Mouse (Mus musculus) MEL (cell line): ENCODE results near the gene Nabp2. TPM values are rescaled to one million over a fixed set of nuclear protein-coding genes. Genes with fewer than 3 reads are reported as not detected.
A peak's percentile ranks its signal among the peaks of the same experiment; 100 is the strongest.

Source experiments
- DNase-seq: peaks from one replicate; pipeline ENCODE4 v3.0.0; 2011; ENCODE audit warnings: low read depth, low spot score
- H3K27ac ChIP-seq: 2 replicates; pipeline ENCODE4 v1.5.1; 2012; ENCODE audit warnings: low read depth, mild to moderate bottlenecking, control low read depth, low read length, moderate library complexity; ENCODE audit not compliant: control insufficient read depth
- H3K27me3 ChIP-seq, 2 experiments: fragments of 150-350 bp in 1 of 2; sonication (generic) in 1 of 2; 2 replicates each; pipeline ENCODE4 v1.6.1; 2012; ENCODE audit warnings: low read length in 2 of 2, mild to moderate bottlenecking in 2 of 2, improper control_type of control experiment in 1 of 2, moderate library complexity in 1 of 2; ENCODE audit not compliant: insufficient read depth in 2 of 2, control insufficient read depth in 1 of 2
- H3K36me3 ChIP-seq, 2 experiments: 2 replicates each; pipeline ENCODE4 v1.6.1; 2012 to 2014; ENCODE audit warnings: low read length in 2 of 2, improper control_type of control experiment in 1 of 2, inconsistent platforms in 1 of 2, mild to moderate bottlenecking in 1 of 2; ENCODE audit not compliant: insufficient read depth in 2 of 2, control insufficient read depth in 1 of 2
- H3K4me1 ChIP-seq, 2 experiments: fragments of 150-350 bp in 1 of 2; sonication (generic) in 1 of 2; 2 replicates each; pipeline ENCODE4 v1.6.1; 2012; ENCODE audit warnings: low read length in 2 of 2, improper control_type of control experiment in 1 of 2, mild to moderate bottlenecking in 1 of 2; ENCODE audit not compliant: insufficient read depth in 2 of 2, control insufficient read depth in 1 of 2
- H3K4me3 ChIP-seq, 2 experiments: fragments of 150-350 bp in 1 of 2; sonication (generic) in 1 of 2; 2 replicates each; pipeline ENCODE4 v1.5.1; 2012; ENCODE audit warnings: low read depth in 2 of 2, low read length in 2 of 2, mild to moderate bottlenecking in 2 of 2, moderate library complexity in 2 of 2, control low read depth in 1 of 2, improper control_type of control experiment in 1 of 2; ENCODE audit not compliant: control insufficient read depth in 1 of 2, insufficient read depth in 1 of 2
- H3K79me2 ChIP-seq: 2 replicates; pipeline ENCODE4 v1.6.1; 2012; ENCODE audit warnings: mild to moderate bottlenecking, low read length, moderate library complexity; ENCODE audit not compliant: control insufficient read depth, poor library complexity, insufficient read depth
- H3K9ac ChIP-seq: 2 replicates; pipeline ENCODE4 v1.6.1; 2012; ENCODE audit warnings: low read depth, mild to moderate bottlenecking, control low read depth, low read length, moderate library complexity; ENCODE audit not compliant: control insufficient read depth, poor library complexity, severe bottlenecking
- H3K9me3 ChIP-seq: fragments of 150-350 bp; sonication (generic); replicated peaks from 2 replicates; pipeline ENCODE4 v1.6.1; 2012; ENCODE audit warnings: mild to moderate bottlenecking, low read length, improper control_type of control experiment, moderate library complexity; ENCODE audit not compliant: insufficient read depth
- BHLHE40 ChIP-seq: IDR thresholded peaks from 2 replicates; pipeline ENCODE4 v1.6.1; 2012; ENCODE audit warnings: low read depth, mild to moderate bottlenecking, inconsistent platforms, low read length, improper control_type of control experiment, borderline replicate concordance
- CHD1 ChIP-seq: IDR thresholded peaks from 2 replicates; pipeline ENCODE4 v1.6.1; 2012; ENCODE audit warnings: low read depth, mild to moderate bottlenecking, inconsistent platforms, low read length, improper control_type of control experiment
- E2F4 ChIP-seq: IDR thresholded peaks from 2 replicates; pipeline ENCODE4 v1.6.1; 2011; ENCODE audit warnings: low read depth, low read length, improper control_type of control experiment, borderline replicate concordance
- GATA1 ChIP-seq: IDR thresholded peaks from 2 replicates; pipeline ENCODE4 v1.6.1; 2011; ENCODE audit warnings: low read depth, low read length, improper control_type of control experiment
- HCFC1 ChIP-seq: IDR thresholded peaks from 2 replicates; pipeline ENCODE4 v1.6.1; 2012; ENCODE audit warnings: low read depth, mild to moderate bottlenecking, inconsistent platforms, low read length, improper control_type of control experiment, moderate library complexity
- KAT2A ChIP-seq: conservative IDR thresholded peaks from 2 replicates; pipeline ENCODE4 v1.6.1; 2012; ENCODE audit warnings: low read depth, low read length, improper control_type of control experiment, inconsistent platforms
- MAX ChIP-seq: IDR thresholded peaks from 2 replicates; pipeline ENCODE4 v1.6.1; 2011; ENCODE audit warnings: low read length, improper control_type of control experiment
- MEF2A ChIP-seq: IDR thresholded peaks from 2 replicates; pipeline ENCODE4 v1.6.1; 2014; ENCODE audit warnings: low read depth, mild to moderate bottlenecking, inconsistent platforms, low read length, improper control_type of control experiment; ENCODE audit not compliant: poor library complexity, insufficient replicate concordance, severe bottlenecking; ENCODE audit errors: extremely low read depth
- MYB ChIP-seq: IDR thresholded peaks from 2 replicates; pipeline ENCODE4 v1.6.1; 2011; ENCODE audit warnings: mild to moderate bottlenecking, low read depth, low read length, improper control_type of control experiment
- NELFE ChIP-seq: IDR thresholded peaks from 2 replicates; pipeline ENCODE4 v1.6.1; 2011; ENCODE audit warnings: low read depth, low read length, improper control_type of control experiment
- NRF1 ChIP-seq: IDR thresholded peaks from 2 replicates; pipeline ENCODE4 v1.6.1; 2014; ENCODE audit warnings: low read depth, mild to moderate bottlenecking, inconsistent platforms, low read length, improper control_type of control experiment, moderate library complexity; ENCODE audit not compliant: poor library complexity, insufficient read depth, severe bottlenecking
- POLR2A ChIP-seq, 2 experiments: IDR thresholded peaks; 2 replicates each; pipeline ENCODE4 v1.6.1; 2011 to 2012; ENCODE audit warnings: low read length in 2 of 2, mild to moderate bottlenecking in 2 of 2, control low read depth in 1 of 2, improper control_type of control experiment in 1 of 2, low read depth in 1 of 2, moderate library complexity in 1 of 2; ENCODE audit not compliant: control insufficient read depth in 1 of 2, insufficient read depth in 1 of 2, poor library complexity in 1 of 2
- POLR2AphosphoS5 ChIP-seq: IDR thresholded peaks from 2 replicates; pipeline ENCODE4 v1.6.1; 2012; ENCODE audit warnings: low read depth, borderline replicate concordance, mild to moderate bottlenecking, inconsistent platforms, low read length, moderate library complexity, mixed read lengths
- SIN3A ChIP-seq: IDR thresholded peaks from 2 replicates; pipeline ENCODE4 v1.6.1; 2012; ENCODE audit warnings: low read length, improper control_type of control experiment, inconsistent platforms
- SMC3 ChIP-seq: IDR thresholded peaks from 2 replicates; pipeline ENCODE4 v1.6.1; 2011; ENCODE audit warnings: low read depth, low read length, improper control_type of control experiment
- ZKSCAN1 ChIP-seq: IDR thresholded peaks from 2 replicates; pipeline ENCODE4 v1.6.1; 2012; ENCODE audit warnings: low read depth, mild to moderate bottlenecking, inconsistent platforms, low read length, improper control_type of control experiment, moderate library complexity
- ZMIZ1 ChIP-seq: IDR thresholded peaks from 2 replicates; pipeline ENCODE4 v1.6.1; 2012; ENCODE audit warnings: low read depth, mild to moderate bottlenecking, inconsistent platforms, low read length, improper control_type of control experiment, moderate library complexity
- ZNF384 ChIP-seq: IDR thresholded peaks from 2 replicates; pipeline ENCODE4 v1.6.1; 2012; ENCODE audit warnings: low read depth, mild to moderate bottlenecking, inconsistent platforms, low read length, improper control_type of control experiment
- polyA plus RNA-seq, 2 experiments: library from polyadenylated mRNA; stranded (reverse) in 1 of 2; unstranded in 1 of 2; fragments of >175 nt in 1 of 2; fragments of >200 nt in 1 of 2; gene quantifications; 2 replicates each; pipeline versions ENCODE4 v1.2.1 to v1.2.4; 2012; ENCODE audit warnings: low replicate concordance in 2 of 2, low read depth in 1 of 2; ENCODE audit not compliant: insufficient read length in 2 of 2, insufficient read depth in 1 of 2, missing spikeins in 1 of 2
- total RNA-seq: library from RNA; depleted of rRNA; stranded (reverse); fragments of 300-350 nt; gene quantifications from 2 replicates; pipeline ENCODE4 v1.2.3, GENCODE M21; 2012

The Nabp2 gene
- total and polyA plus RNA-seq, 3 experiments = 33.7 to 249 (median 166) TPM

DNA sequence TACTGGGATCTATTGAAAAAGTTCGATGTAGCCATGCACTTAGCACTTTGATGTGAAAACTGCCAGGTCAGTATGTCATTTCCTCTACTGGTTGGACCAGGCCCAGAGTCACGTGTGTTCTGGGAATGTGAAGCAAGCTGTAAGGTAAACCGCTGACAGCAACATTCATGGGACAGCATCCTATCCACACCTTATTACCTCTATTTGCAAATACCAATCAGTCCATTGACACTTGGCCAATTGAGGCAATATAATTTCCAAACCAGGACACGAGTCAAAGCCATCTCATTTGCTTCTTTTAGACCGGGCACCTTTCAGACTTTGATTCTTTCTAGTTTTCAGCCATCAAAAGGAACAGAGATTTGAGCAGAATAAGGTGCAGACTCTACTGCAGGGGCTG, 17.8 kb upstream of the Nabp2 start:
- no peaks in the 10 kb centered on the region for H3K27me3 ChIP-seq
- peaks cover 15 to 23% of the 10 kb centered on the region in 2 experiments for H3K36me3 ChIP-seq

DNA sequence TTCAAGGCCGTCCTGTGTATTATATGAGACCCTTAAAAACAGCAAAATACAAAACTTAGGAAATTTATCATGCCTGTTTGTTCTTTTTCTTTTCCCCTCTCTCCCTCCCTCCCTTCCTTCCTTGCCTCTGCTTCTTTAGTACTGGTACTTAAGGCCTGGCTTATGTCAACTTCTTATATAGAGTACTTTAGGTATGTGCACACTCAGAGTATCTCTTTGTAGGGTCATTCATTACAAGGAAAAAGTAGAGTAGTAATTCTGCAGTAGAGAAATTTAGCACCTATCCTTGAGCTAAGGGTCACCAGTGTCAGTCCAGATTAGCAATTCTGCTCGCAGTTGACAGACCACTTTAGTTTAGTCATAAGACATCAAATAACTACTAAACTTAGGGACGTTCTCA, 14.0 kb upstream of the Nabp2 start:
- Histone ChIP-seq H3K9me3 (no peaks in the 10 kb centered on the region), H3K9ac (peak overlapping the region; percentile 53), H3K27ac (peak overlapping the region; percentile 87), H3K4me3 (peak overlapping the region in 1 of 2 experiments; percentile 17; a peak in 2 of 4 replicates), H3K27me3 (no peaks in the 10 kb centered on the region), H3K79me2 (no peaks in the 10 kb centered on the region), H3K4me1 (peaks cover 4 to 13% of the 10 kb centered on the region in 2 experiments), H3K36me3 (peaks cover 12 to 20% of the 10 kb centered on the region in 2 experiments)
- TF ChIP-seq NELFE (no peak), KAT2A (no peak), SIN3A (no peak), MAX (no peak), ZMIZ1 (no peak), MYB (no peak), ZKSCAN1 (no peak), GATA1 (no peak)
- DNase-seq = peak; percentile 21

More for the DNA sequence above, 17.8 kb upstream of the Nabp2 start:
- Histone ChIP-seq H3K9ac (no peak overlapping the region), H3K4me1 (peaks cover 4 to 10% of the 10 kb centered on the region in 2 experiments), H3K79me2 (no peaks in the 10 kb centered on the region), H3K9me3 (no peaks in the 10 kb centered on the region), H3K27ac (no peak overlapping the region), H3K4me3 (no peak overlapping the region)
- no peak for TF ChIP-seq KAT2A
- no peak for TF ChIP-seq MEF2A
- no peak for TF ChIP-seq HCFC1
- no peak for TF ChIP-seq CHD1
- no peak for TF ChIP-seq POLR2A (IDR thresholded peaks at IDR 0.05; ENCODE audit: control insufficient read depth in 1 of 2, insufficient read depth in 1 of 2, low read depth in 1 of 2, low read length in 2 of 2, poor library complexity in 1 of 2)
- no peak for TF ChIP-seq SMC3
- TF ChIP-seq ZNF384 = no peak
- TF ChIP-seq NRF1 = no peak
- TF ChIP-seq POLR2AphosphoS5 = no peak
- TF ChIP-seq ZMIZ1 = no peak
- TF ChIP-seq E2F4 = no peak
- TF ChIP-seq SIN3A = no peak
- TF ChIP-seq BHLHE40 = no peak
- DNase-seq = no peak
